Mouse (Mus musculus): ENCODE data around the gene Vps45.

Vps45 gene

GRCm38 (mm10) chr3:96058231-96058896 is at the start of gene Vps45:
Gene Vps45, minus strand, starts transcription at chr3:96058466.
- in situ Hi-C loops (cut with MboI; ENCODE audit: low sequenced_read_pairs), result loop anchor here (5.0 kb wide), 1 partner anchor 96 kb away; no protein-coding TSS in a partner anchor

GRCm38 (mm10) chr3:96106151-96106550 is 47.9 kb upstream of the Vps45 start:
- in situ Hi-C loops (cut with MboI; ENCODE audit: low sequenced_read_pairs), result no loop called here

- in situ Hi-C loops (cut with MboI; ENCODE audit: low sequenced_read_pairs), result no loop called here
Observed at GRCm38 (mm10) chr3:96105232-96105747, 47.0 kb upstream of the Vps45 start.

- in situ Hi-C loops (cut with MboI; ENCODE audit: low sequenced_read_pairs), result no loop called here
Observed at GRCm38 (mm10) chr3:96104261-96105065, 46.2 kb upstream of the Vps45 start, which contains the start of gene Otud7b. Gene Otud7b, plus strand, starts transcription at chr3:96104527.

- in situ Hi-C loops (cut with MboI; ENCODE audit: low sequenced_read_pairs), result no loop called here
Observed at GRCm38 (mm10) chr3:96103901-96104260, 45.6 kb upstream of the Vps45 start.

GRCm38 (mm10) chr3:96102100-96102872 is 44.0 kb upstream of the Vps45 start:
- in situ Hi-C loops (cut with MboI; ENCODE audit: low sequenced_read_pairs), result no loop called here

GRCm38 (mm10) chr3:96098616-96099267 is 40.5 kb upstream of the Vps45 start:
- in situ Hi-C loops (cut with MboI; ENCODE audit: low sequenced_read_pairs), result no loop called here

- in situ Hi-C loops (cut with MboI; ENCODE audit: low sequenced_read_pairs), result no loop called here
Observed at GRCm38 (mm10) chr3:96098168-96098567, 39.9 kb upstream of the Vps45 start.

GRCm38 (mm10) chr3:96094203-96094602 is 35.9 kb upstream of the Vps45 start:
- in situ Hi-C loops (cut with MboI; ENCODE audit: low sequenced_read_pairs), result no loop called here

- in situ Hi-C loops (cut with MboI; ENCODE audit: low sequenced_read_pairs), result no loop called here
Observed at GRCm38 (mm10) chr3:96093509-96093908, 35.2 kb upstream of the Vps45 start.

- in situ Hi-C loops (cut with MboI; ENCODE audit: low sequenced_read_pairs), result no loop called here
Observed at GRCm38 (mm10) chr3:96091966-96092365, 33.7 kb upstream of the Vps45 start.

- in situ Hi-C loops (cut with MboI; ENCODE audit: low sequenced_read_pairs), result no loop called here
Observed at GRCm38 (mm10) chr3:96091146-96091545, 32.9 kb upstream of the Vps45 start.

GRCm38 (mm10) chr3:96089882-96090489 is 31.7 kb upstream of the Vps45 start:
- in situ Hi-C loops (cut with MboI; ENCODE audit: low sequenced_read_pairs), result loop anchor here (5.0 kb wide), 1 partner anchor 57 kb away; no protein-coding TSS in a partner anchor

- in situ Hi-C loops (cut with MboI; ENCODE audit: low sequenced_read_pairs), result loop anchor here (5.0 kb wide), 1 partner anchor 60 kb away; no protein-coding TSS in a partner anchor
Observed at GRCm38 (mm10) chr3:96087801-96088200, 29.5 kb upstream of the Vps45 start.

GRCm38 (mm10) chr3:96087219-96087618 is 29.0 kb upstream of the Vps45 start:
- in situ Hi-C loops (cut with MboI; ENCODE audit: low sequenced_read_pairs), result loop anchor here (5.0 kb wide), 1 partner anchor 60 kb away; no protein-coding TSS in a partner anchor

- in situ Hi-C loops (cut with MboI; ENCODE audit: low sequenced_read_pairs), result no loop called here
Observed at GRCm38 (mm10) chr3:96084146-96084755, 26.0 kb upstream of the Vps45 start.

- in situ Hi-C loops (cut with MboI; ENCODE audit: low sequenced_read_pairs), result no loop called here
Observed at GRCm38 (mm10) chr3:96082714-96083508, 24.6 kb upstream of the Vps45 start.

GRCm38 (mm10) chr3:96082100-96082499 is 23.8 kb upstream of the Vps45 start:
- in situ Hi-C loops (cut with MboI; ENCODE audit: low sequenced_read_pairs), result no loop called here

- in situ Hi-C loops (cut with MboI; ENCODE audit: low sequenced_read_pairs), result no loop called here
Observed at GRCm38 (mm10) chr3:96081650-96082049, 23.4 kb upstream of the Vps45 start.

Measured in CH12F3 (cell line).